Comparison of ENCODE assay signal across 14 mouse cellular contexts in genomic region chr15:30272326-30272725, GRCm38 (mm10).
DNase-seq lines count a peak whose midpoint lies in the region.
"Had no signal": no experiment of that assay in that cellular context is flagged by ENCODE, and none has a peak within 500 bp of the region (broad histone marks: within the 10 kb centered on the region; RNA-seq: fewer than 3 reads in every experiment).

No protein-coding gene starts in this region.

- DNase-seq in cerebellum, adult 18-20 months: peak; percentile 31 to 34
- no peak for DNase-seq in cerebellum, adult 9-10 months
- DNase-seq in layer of hippocampus, postnatal 36 days: peak; percentile 13 to 19
- DNase-seq in layer of hippocampus, adult 9-11 months: no peak
- DNase-seq in cerebellum, postnatal 10 days: peak; percentile 21 to 52
- DNase-seq in thymus, postnatal 25 days: no peak
- no peak for DNase-seq in spleen, postnatal 4 days (ENCODE audit: low spot score in 2 of 2)
- DNase-seq: adrenal gland, adult 8-10 months; adrenal gland, postnatal 36 days; B cell, adult 2 months; gastrocnemius, postnatal 10 days; heart, adult 2 months; heart, postnatal 14 days; kidney, adult 2 months had no signal

Comparison
In these comparisons a context has a peak if more than half of its experiments do, and no peak if none do; other contexts are left out.
1. DNase-seq: peak in cerebellum, adult 18-20 months (2 of 2), layer of hippocampus, postnatal 36 days (2 of 2) and cerebellum, postnatal 10 days (2 of 2); none in cerebellum, adult 9-10 months (single experiment), layer of hippocampus, adult 9-11 months (single experiment), thymus, postnatal 25 days (single experiment) and spleen, postnatal 4 days (0 of 2).